Mouse (Mus musculus): ENCODE results near the gene Rspry1. TPM values are rescaled to one million over a fixed set of nuclear protein-coding genes. Genes with fewer than 3 reads are reported as not detected.

The Rspry1 gene
- total RNA-seq, 2 experiments from 2014 or later = 12.9 to 14.9 TPM

DNA sequence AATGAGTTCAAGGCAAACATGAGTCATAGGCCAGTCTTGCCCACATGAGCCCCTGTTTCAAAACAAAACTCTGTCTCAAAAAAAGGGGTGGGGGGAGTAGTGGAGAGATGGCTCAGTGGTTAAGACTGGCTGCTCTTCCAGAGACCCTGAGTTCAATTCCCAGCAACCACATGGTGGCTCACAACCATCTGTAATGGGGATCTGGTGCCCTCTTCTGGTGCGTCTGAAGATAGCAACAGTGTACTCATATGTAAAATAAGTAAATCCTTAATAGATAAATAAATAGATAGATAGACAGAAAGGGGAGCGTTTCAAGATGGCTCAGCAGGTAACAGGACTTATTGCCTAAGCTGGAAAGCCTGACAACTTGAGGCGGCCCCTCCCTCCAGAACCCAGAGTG is 78.7 kb downstream of the Rspry1 start:
- no peak for DNase-seq
- intact Hi-C loops (cut with DNase I) = no loop called here

DNA sequence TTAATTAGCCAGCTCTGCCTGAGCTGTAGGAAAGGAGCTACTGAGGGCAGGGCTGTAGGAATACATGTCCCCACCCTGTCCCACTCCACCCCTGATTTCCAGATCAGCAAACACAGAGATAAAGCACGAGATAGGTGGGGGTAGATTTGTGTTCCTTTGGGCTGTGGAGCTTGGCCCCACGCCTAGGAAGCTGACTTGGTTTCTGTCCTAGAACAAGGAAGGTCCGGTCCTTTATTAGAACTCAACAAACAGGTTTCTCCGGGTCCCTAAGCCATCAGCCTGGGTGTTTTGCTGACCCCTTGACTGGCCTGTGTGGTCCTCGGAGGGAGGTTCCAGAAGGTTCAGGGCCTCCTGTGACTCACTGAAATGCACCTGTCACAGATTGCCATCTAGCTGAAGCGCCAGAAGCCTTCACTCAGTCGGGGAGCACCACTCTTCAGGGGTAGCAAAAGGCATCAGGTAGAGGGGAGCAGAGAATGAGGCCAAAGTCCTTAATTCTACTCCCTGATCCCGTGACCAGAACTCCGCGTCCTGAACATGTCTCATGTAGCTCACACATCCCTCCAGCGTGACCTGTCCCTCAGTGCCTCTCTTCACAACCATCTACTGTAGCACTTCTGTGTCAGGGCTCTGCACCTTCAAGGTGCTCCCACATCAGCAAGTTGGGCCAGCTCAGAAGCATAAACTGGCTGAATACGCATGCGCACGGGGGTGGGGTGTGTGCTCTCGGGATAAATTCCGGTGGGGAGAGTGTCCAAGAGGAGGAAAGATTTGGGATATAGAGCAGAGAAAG is 81.2 kb downstream of the Rspry1 start:
- intact Hi-C loops (cut with DNase I) = no loop called here

DNA sequence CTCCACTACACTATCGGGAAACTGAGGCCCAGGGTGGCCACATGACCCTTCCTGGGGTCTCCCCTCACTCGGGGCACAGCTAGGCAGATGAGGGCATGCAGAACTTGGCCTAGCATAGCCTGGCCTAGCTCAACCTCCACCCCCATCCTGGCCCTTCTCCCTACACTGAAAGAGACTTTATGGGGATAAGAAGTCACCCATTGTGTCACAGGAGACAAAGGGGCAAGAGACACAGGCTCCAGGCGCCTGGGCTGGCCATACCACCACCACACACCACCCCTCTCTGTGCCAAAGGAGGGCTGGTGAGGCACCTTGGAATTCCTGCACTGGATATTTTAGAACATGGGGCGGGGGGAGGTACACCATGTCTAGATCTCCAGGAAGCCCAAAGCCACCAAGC is 82.5 kb downstream of the Rspry1 start:
- intact Hi-C loops (cut with DNase I) = no loop called here
- DNase-seq = no peak

More for the DNA sequence above, 81.2 kb downstream of the Rspry1 start:
- DNase-seq = no peak

DNA sequence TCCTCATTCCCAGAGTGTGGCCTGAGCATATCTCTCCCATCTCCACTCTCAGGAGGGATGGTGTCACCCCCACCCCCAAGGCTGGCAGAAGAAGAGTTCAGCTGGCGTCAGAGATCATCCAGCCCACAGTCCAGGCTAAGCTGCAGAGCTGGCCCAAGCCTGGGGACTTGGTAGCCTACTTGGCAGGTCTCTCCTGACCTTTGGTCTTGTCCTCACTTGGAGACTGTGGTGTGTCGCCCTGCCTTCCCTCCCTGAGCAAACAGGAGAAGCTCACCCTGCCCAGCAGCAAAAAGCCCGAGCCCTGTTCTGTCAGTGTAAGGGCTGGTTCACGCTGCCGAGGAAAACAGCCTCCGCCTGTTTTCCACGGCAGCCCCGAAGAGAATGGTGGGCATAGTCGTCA is 84.2 kb downstream of the Rspry1 start:
- DNase-seq = no peak
- intact Hi-C loops (cut with DNase I) = no loop called here

DNA sequence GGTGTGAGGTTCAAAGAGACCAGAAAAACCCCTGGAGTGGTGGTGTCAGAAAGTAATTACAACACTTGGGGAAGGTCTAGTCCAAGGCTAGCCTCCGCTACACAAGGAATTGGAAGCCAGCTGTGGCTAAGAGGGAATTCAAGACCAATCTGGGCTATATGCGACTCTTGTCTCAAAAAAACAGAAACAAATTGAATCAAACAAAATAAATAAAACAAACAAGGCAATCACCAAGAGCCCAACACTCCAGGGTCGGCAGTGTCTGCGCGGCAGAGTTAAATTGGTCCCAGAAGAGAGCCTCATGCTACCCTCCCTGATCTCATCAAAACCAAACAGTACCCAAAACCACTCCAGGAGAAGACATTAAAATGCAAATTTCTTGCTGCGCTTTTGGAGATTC is 93.0 kb downstream of the Rspry1 start:
- intact Hi-C loops (cut with DNase I) = no loop called here
- no peak for DNase-seq

DNA sequence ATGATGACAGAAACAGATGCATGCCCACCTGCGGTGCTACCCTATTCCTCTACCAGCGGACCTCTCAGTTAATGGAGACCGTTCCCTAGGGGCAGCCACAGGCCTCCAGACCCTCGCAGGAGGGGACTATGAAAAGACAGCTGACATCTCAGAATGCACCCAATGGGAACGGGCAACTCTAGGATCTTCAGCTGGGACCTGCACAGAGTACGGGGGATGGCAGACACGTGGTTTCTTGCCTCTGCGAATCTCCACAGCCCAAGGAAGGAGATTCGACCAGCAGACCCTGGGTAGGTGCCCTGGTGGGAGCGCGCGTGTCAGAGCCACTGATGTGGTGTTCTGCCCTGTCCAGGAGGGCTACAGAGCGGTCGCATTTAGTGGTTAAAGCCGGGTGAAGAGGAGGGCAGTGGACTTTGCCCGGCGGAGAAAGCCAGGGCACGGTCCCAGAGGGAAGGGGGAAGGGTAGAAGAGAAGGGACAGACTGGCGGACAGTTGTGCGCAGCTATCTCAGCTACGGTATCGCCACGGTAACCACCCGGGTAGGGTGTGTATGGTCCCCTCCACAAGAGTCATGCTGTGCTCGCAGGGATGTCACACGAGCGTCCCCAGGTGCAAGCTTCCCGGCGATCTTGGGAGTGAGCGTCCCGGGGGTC is 93.7 kb downstream of the Rspry1 start:
- DNase-seq = no peak
- intact Hi-C loops (cut with DNase I) = no loop called here

DNA sequence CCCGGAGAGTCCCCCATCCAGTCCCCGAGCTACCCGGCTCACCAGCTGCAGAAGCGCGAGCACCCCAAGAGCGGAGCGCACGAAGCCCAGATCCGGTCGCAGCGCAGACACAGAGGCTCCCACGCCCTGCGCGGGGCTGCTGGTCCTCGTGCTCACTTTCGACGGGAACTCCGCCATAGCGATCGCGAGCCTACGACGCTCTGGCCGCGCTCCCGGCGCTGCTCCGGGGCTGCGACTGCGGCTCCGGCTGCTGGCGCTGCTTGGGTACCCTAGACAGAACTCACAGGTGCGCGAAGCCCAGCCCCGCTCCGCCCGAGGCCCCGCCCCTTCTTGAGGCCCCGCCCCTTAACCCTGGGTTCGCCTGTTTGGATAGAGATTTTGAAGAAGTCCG is 94.3 kb downstream of the Rspry1 start, which contains the start of gene Pllp:
Pllp (minus strand) TSS at position 285 of the 391 bp plus-strand sequence.
- peak; percentile 31 to 49 for DNase-seq
- intact Hi-C loops (cut with DNase I) = no loop called here

DNA sequence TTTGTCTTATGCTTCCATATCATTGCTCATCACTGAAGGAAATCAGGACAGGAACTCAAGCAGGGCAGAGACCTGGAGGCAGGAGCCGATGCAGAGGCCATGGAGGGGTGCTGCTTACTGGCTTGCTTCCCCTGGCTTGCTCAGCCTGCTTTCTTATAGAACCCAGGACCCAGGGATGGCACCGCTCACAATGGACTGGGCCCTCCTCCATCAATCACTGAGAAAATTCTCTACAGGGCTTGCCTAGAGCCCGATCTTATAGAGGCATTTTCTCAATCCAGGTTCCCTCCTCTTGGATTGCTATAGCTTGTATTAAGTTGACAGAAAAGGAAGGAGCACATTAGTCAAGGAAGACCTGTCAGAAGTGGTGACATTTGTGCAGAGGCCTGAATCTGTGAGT is 94.8 kb downstream of the Rspry1 start:
- intact Hi-C loops (cut with DNase I) = no loop called here
- DNase-seq = no peak

DNA sequence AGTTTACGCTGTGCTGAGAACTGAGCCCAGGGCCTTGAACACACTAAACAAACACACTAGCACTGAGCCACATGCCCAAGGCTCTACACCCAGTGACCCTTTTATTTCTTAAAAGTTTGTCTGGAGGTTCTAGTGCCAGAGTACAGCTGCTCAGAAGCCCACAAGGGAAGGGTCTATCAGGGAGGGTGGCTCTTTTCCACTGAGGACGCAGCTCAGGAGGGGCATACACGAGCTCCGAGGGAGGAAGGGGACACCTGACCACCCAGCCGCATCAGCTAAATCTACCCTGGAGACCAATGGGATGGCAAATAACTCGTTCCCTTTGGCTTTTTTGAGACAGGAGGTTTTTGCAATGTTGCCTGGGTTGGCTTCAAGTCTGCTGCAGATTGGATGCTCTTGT is 96.2 kb downstream of the Rspry1 start:
- intact Hi-C loops (cut with DNase I) = no loop called here
- no peak for DNase-seq

DNA sequence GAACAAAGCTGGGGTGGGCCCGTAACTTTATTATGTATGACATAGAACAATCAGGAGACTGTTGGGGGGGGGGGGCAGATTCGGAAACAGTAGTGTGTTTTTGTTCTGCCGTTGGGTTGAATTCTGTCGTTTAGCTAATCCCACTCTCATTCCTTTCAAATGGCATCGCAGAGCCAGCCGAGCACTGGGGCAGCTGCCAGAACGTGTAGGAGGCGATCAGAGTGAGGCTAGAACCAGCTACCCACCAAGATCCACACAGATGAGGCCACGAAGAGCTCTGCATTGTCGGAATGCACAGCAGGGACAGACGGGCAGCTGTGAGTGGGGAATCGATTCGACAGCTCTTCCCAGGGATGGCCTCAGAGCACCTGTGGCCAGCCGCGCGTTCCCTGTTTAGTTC is 97.6 kb downstream of the Rspry1 start:
- intact Hi-C loops (cut with DNase I) = no loop called here
- no peak for DNase-seq

DNA sequence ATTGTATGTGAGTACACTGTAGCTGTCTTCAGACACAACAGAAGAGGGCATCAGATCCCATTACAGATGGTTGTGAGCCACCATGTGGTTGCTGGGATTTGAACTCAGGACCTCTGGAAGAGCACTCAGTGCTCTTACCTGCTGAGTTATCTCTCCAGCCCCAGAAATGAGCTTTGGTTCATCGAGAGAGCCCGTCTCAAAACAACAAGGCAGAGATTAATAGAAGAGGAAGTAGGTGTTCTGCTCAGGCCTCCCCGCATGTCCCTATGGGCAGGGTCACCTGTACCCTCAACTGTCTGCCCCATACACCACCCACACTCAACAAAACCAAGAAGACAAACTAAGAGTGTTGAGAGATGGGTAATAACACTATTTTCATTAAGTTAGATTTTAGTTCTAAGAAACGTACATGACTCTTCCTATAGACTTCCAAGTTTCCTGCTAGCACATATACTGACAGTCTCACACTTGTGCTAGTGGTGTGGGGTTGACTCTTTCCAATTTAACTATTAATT is 98.7 kb downstream of the Rspry1 start:
- DNase-seq = no peak
- intact Hi-C loops (cut with DNase I) = no loop called here

DNA sequence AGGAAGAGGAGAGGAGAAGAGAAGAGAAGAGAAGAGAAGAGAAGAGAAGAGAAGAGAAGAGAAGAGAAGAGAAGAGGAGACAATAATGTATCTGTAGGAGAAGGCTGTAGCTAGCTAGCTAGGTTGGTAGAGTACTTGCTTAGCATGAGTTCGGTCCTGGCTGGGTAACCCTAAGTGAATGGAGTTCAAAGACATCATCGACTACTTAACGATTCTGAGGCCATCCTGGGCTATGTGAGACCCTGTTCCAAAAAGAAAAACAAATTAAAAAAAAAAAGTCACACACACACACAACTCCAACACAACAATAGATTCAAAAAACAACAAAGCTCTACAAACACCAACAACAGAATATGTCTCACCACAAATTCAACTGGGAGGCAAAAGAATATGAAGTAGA is 100.4 kb downstream of the Rspry1 start:
- intact Hi-C loops (cut with DNase I) = loop anchor here (2.0 kb wide), 3 partner anchors 35 to 171 kb away; partner anchors contain the start of gene Arl2bp
- no peak for DNase-seq

DNA sequence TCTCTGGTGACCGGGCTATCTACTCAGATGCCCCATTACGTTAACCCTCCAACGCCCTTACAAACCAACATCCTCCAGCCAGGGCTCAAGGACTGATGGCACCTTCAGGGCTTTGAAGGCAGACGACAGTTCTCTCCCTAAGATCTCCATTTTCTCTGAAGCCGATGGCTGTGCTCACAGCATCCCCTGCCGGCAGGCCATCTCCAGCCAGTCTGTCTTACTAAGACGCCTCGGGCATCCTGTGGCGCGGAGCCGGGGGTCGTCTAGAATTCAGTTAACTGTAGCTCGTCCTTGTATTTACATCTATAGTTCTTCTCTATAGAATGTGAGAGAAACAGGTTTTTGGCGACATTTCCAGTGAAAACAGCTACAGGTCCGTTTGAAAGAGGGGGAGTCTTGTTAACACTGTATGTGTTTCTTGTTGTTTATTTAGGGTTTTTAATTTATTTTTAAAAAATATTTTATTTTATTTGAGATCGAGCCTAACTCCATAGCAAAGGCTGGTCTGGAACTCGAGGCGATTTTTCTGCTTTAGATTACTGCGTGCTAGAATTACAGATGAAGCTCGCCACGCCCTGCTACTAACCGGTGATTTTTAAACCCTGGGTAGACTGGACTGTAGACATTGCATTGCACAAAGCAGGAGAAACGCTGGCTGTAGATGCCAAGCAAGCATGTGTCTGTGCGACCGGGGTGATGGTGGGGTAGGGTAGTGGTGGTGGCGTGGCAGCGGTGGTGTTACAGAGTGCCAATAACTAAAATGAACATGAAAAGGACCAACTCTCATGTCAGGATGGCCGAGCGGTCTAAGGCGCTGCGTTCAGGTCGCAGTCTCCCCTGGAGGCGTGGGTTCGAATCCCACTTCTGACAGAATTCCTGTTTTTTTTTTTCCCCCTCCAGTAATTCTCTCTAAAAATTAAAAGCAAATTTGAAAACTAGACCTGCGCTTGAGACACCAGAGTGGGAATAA is 101.4 kb downstream of the Rspry1 start:
- intact Hi-C loops (cut with DNase I) = loop anchor here (1.0 to 2.0 kb wide), 4 partner anchors 36 to 211 kb away; partner anchors contain the start of gene Arl2bp
- peak; percentile 80 for DNase-seq

DNA sequence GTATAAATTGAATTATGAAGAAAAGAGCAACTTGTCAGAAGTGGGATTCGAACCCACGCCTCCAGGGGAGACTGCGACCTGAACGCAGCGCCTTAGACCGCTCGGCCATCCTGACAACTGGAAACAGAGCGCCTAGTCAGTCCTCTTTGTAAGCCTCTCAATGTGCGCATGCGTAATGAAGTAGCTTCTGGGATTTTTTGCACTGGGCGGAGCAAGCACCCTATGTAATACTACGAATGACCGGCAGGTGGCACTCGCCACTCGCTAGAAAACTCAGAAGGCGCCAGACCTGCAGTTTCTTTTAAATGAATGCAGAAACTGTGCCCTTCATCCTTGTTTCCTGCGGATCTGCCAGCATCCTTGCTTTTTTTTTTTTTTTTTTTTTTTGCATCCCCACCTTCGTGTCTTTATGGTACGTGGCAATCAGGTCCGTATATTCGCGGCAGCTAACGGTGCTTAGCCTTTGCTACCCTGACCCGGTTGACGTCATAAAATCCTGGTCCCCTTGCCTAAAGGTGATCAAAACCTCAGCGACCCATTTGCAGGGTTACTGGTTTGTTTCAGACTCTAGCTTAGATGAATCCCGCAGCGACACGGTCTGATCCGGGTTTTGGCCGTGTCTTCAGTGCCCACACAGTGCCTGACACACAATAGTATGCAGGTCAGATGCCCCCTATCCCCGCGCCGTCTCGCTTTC is 102.4 kb downstream of the Rspry1 start:
- peak; percentile 96 to 99 for DNase-seq
- intact Hi-C loops (cut with DNase I) = loop anchor here (1.0 to 2.0 kb wide), 6 partner anchors 37 to 212 kb away; partner anchors contain the start of gene Arl2bp

DNA sequence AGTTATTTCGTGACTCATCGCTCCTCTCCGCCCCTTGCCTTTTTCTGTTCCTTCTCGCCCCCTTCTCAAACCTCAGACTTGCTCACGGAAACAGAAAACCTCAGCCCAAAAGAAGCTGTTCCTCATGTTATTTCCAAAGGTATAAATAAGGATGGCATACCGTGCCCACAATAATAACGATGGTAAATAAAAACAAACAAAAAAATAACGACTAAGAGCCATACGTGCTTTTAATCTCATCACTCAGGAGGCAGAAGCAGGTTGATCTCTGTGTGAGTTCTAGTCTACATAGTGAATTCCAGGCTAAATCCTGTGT is 102.9 kb downstream of the Rspry1 start:
- intact Hi-C loops (cut with DNase I) = loop anchor here (1.0 to 2.0 kb wide), 2 partner anchors 108 to 204 kb away; no protein-coding TSS in a partner anchor

DNA sequence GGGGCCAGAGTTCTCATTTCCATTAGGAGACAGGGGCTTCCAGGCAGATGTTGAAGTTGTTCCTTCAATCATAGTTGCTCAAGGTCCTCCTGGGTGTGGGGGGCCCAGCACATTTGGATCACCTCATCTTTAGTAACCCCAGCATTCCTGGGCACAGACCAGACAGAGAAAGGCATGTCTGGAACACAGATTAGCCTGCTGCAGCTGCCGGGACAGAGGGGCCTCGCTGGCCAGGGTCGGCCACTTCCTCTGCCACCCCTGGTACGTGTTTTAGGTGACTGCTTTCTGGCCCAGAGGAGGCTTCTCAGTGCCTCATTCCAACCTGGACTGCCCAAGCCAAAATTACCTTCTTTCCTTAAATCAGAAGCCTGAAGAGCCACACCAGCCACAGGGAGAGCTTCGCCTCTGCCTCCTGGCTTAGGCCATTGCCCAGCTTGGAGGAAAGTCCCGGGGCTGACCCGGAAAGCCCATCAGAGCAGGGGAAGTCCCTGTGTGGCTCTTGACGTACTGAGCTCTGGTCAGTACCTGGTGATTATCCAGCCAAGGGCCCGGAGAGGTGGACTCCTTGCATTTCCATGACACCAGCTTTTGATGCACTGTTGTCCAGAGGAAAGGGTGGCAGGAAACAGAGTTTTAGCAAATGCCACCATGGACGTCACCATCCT is 104.0 kb downstream of the Rspry1 start:
- DNase-seq = no peak
- intact Hi-C loops (cut with DNase I) = loop anchor here (2.0 kb wide), 1 partner anchor 203 kb away; no protein-coding TSS in a partner anchor

More for the DNA sequence above, 102.9 kb downstream of the Rspry1 start:
- DNase-seq = no peak

DNA sequence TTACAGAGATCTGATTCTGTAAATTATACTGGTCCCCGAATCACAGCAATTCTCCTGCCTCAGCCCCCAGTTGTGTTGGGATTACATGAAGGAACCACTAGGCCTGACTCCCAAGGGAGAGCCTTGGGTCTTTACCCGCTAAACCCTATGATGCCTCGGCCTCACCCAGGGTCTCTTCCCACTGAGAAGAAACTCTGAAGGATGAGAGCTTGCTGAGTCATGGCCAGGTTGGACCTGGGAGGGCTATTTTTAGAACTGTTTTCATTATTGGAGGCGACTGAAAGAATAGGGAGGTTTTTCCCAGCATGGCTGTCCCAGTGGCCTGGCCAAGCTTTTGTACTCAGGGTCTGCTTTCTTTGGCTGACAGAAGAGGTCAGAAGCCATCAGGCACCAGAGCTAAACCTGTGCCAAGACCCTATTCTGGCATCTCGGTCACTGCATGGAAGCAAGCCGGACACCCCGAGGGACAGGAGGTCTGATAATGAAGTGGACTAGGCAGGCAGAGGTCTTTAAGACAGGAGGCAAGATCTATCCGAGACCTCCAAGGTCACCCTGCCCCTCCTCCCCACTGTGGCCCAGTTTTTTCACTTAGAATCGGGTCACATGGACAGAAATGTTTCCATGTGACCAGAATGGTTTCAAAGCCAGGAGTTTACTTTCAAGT is 105.1 kb downstream of the Rspry1 start:
- DNase-seq = peak in 1 of 2 experiments; percentile 14
- intact Hi-C loops (cut with DNase I) = no loop called here
